Mouse (Mus musculus) embryonic facial prominence, embryonic 13.5 days (tissue): ENCODE results near the gene Taf3. TPM values are rescaled to one million over a fixed set of nuclear protein-coding genes. Genes with fewer than 3 reads are reported as not detected.
A peak's percentile ranks its signal among the peaks of the same experiment; 100 is the strongest.

Experiments
- ATAC-seq: fragments of 200-750 bp; cut with Nextera tagmentation; 2 replicates; pipeline ENCODE4 v1.8.0; 2017; ENCODE audit warnings: low read depth; ENCODE audit not compliant: insufficient number of reproducible peaks, insufficient read depth, low FRiP score, low TSS enrichment
- H3K27ac ChIP-seq: fragments of 300-500 bp; sonication (generic); 2 replicates; pipeline ENCODE4 v1.5.1; 2015; ENCODE audit warnings: moderate library complexity, mild to moderate bottlenecking, inconsistent platforms
- H3K27me3 ChIP-seq: fragments of 300-500 bp; sonication (generic); 2 replicates; pipeline ENCODE4 v1.6.1; 2015; ENCODE audit warnings: mild to moderate bottlenecking, inconsistent platforms
- H3K36me3 ChIP-seq: fragments of 300-500 bp; sonication (generic); 2 replicates; pipeline ENCODE4 v1.6.1; 2015; ENCODE audit warnings: mild to moderate bottlenecking, inconsistent platforms
- H3K4me1 ChIP-seq: fragments of 300-500 bp; sonication (generic); 2 replicates; pipeline ENCODE4 v1.6.1; 2015; ENCODE audit warnings: inconsistent platforms
- H3K4me2 ChIP-seq: fragments of 300-500 bp; sonication (generic); 2 replicates; pipeline ENCODE4 v1.6.1; 2015; ENCODE audit warnings: moderate library complexity, mild to moderate bottlenecking, inconsistent platforms
- H3K4me3 ChIP-seq: fragments of 300-500 bp; sonication (generic); 2 replicates; pipeline ENCODE4 v1.5.1; 2015; ENCODE audit warnings: mild to moderate bottlenecking, inconsistent platforms
- H3K9ac ChIP-seq: fragments of 300-500 bp; sonication (generic); 2 replicates; pipeline ENCODE4 v1.6.1; 2015; ENCODE audit warnings: mild to moderate bottlenecking, inconsistent platforms
- H3K9me3 ChIP-seq: fragments of 300-500 bp; sonication (generic); 2 replicates; pipeline ENCODE4 v1.6.1; 2016; ENCODE audit warnings: inconsistent platforms
- WGBS: fragments of 180-500 bp; shearing (Covaris S2); methylation state at CpG from one replicate; pipeline ENCODE4 v1.1.7; 2015; ENCODE audit warnings: mixed read lengths; 5-methylcytosine and 5-hydroxymethylcytosine counted together
- polyA plus RNA-seq: library from polyadenylated mRNA; unstranded; fragments of >200 nt; fragmentation: Nextera tagmentation; extraction: Ambion mirVana; gene quantifications from 2 replicates; pipeline ENCODE4 v1.2.1, GENCODE M21; 2015

Taf3 gene
- polyA plus RNA-seq, 1 experiment from 2014 or later: 16.3 TPM

- Histone ChIP-seq H3K9ac (no peak overlapping the region), H3K4me3 (no peak overlapping the region), H3K4me2 (no peak overlapping the region), H3K36me3 (no peaks in the 10 kb centered on the region), H3K27ac (no peak overlapping the region), H3K4me1 (peaks cover 8% of the 10 kb centered on the region; the same call in 1 of the 2 replicates), H3K27me3 (peaks cover 80% of the 10 kb centered on the region), H3K9me3 (no peaks in the 10 kb centered on the region)
- 8% methylated on average over 8 of the region's 8 CpGs for WGBS
- ATAC-seq: no peak
Observed at GRCm38 (mm10) chr2:9897846-9898245, 150.6 kb downstream of the Taf3 start.

GRCm38 (mm10) chr2:9896097-9896770 is 152.2 kb downstream of the Taf3 start:
- Histone ChIP-seq H3K27ac (no peak overlapping the region), H3K4me1 (peaks cover 8% of the 10 kb centered on the region; the same call in 1 of the 2 replicates), H3K27me3 (peaks cover 88% of the 10 kb centered on the region), H3K36me3 (no peaks in the 10 kb centered on the region), H3K9me3 (no peaks in the 10 kb centered on the region), H3K4me3 (peak overlapping the region; percentile 21), H3K9ac (no peak overlapping the region), H3K4me2 (peak overlapping the region; percentile 52)
- no peak for ATAC-seq
- WGBS: under 1% methylated on average over 22 of the region's 22 CpGs

- H3K4me2 ChIP-seq: peak overlapping the region; percentile 52; the same call in 1 of the 2 replicates
- peaks cover 96% of the 10 kb centered on the region for H3K27me3 ChIP-seq
- peak; percentile 57; the same call in 1 of the 2 replicates for ATAC-seq
- H3K36me3 ChIP-seq: no peaks in the 10 kb centered on the region
- no peak overlapping the region for H3K9ac ChIP-seq
- H3K9me3 ChIP-seq: no peaks in the 10 kb centered on the region
- 2% methylated on average over 19 of the region's 19 CpGs for WGBS
- no peak overlapping the region for H3K27ac ChIP-seq
- peaks cover 8% of the 10 kb centered on the region for H3K4me1 ChIP-seq
- no peak overlapping the region for H3K4me3 ChIP-seq
Observed at GRCm38 (mm10) chr2:9894836-9895593, 153.4 kb downstream of the Taf3 start.

GRCm38 (mm10) chr2:9893272-9893953 is 155.0 kb downstream of the Taf3 start:
- peaks cover 17% of the 10 kb centered on the region for H3K4me1 ChIP-seq
- no peak overlapping the region for H3K4me2 ChIP-seq
- WGBS: 2% methylated on average over 6 of the region's 6 CpGs
- no peak for ATAC-seq
- H3K27ac ChIP-seq: no peak overlapping the region
- H3K27me3 ChIP-seq: peaks cover 96% of the 10 kb centered on the region
- H3K4me3 ChIP-seq: no peak overlapping the region
- H3K9ac ChIP-seq: no peak overlapping the region
- no peaks in the 10 kb centered on the region for H3K36me3 ChIP-seq
- H3K9me3 ChIP-seq: no peaks in the 10 kb centered on the region

- H3K36me3 ChIP-seq: no peaks in the 10 kb centered on the region
- H3K9me3 ChIP-seq: no peaks in the 10 kb centered on the region
- no peak overlapping the region for H3K4me2 ChIP-seq
- WGBS: 5% methylated on average over 7 of the region's 7 CpGs
- no peak overlapping the region for H3K27ac ChIP-seq
- peaks cover 96% of the 10 kb centered on the region for H3K27me3 ChIP-seq
- H3K9ac ChIP-seq: no peak overlapping the region
- no peak overlapping the region for H3K4me3 ChIP-seq
- peaks cover 17% of the 10 kb centered on the region for H3K4me1 ChIP-seq
- ATAC-seq: no peak
Observed at GRCm38 (mm10) chr2:9892541-9892940, 155.9 kb downstream of the Taf3 start.

GRCm38 (mm10) chr2:9890906-9891305 is 157.5 kb downstream of the Taf3 start:
- peaks cover 96% of the 10 kb centered on the region for H3K27me3 ChIP-seq
- WGBS: 5% methylated on average over 5 of the region's 5 CpGs
- ATAC-seq: no peak

GRCm38 (mm10) chr2:9890251-9890650 is 158.1 kb downstream of the Taf3 start:
- H3K27ac ChIP-seq: no peak overlapping the region
- H3K4me2 ChIP-seq: peak overlapping the region; percentile 53; the same call in 1 of the 2 replicates
- H3K9me3 ChIP-seq: no peaks in the 10 kb centered on the region
- H3K27me3 ChIP-seq: peaks cover 96% of the 10 kb centered on the region
- H3K4me1 ChIP-seq: peaks cover 9% of the 10 kb centered on the region
- peak overlapping the region; percentile 35; the same call in 1 of the 2 replicates for H3K4me3 ChIP-seq
- ATAC-seq: no peak
- H3K36me3 ChIP-seq: no peaks in the 10 kb centered on the region
- WGBS: 7% methylated on average over 8 of the region's 8 CpGs
- no peak overlapping the region for H3K9ac ChIP-seq

More at GRCm38 (mm10) chr2:9890906-9891305, 157.5 kb downstream of the Taf3 start:
- H3K9ac ChIP-seq: no peak overlapping the region
- H3K27ac ChIP-seq: no peak overlapping the region
- no peaks in the 10 kb centered on the region for H3K36me3 ChIP-seq
- no peak overlapping the region for H3K4me2 ChIP-seq
- H3K4me3 ChIP-seq: no peak overlapping the region
- no peaks in the 10 kb centered on the region for H3K9me3 ChIP-seq
- H3K4me1 ChIP-seq: peaks cover 11% of the 10 kb centered on the region

GRCm38 (mm10) chr2:9889651-9890183 is 158.7 kb downstream of the Taf3 start, which contains the start of gene Gata3:
Gene Gata3, minus strand, starts transcription at chr2:9890034.
- Histone ChIP-seq H3K4me2 (peak within 1 kb of the TSS; percentile 53), H3K27me3 (peaks cover 96% of the 10 kb centered on the region), H3K4me1 (peaks cover 9% of the 10 kb centered on the region), H3K9me3 (no peaks in the 10 kb centered on the region), H3K36me3 (no peaks in the 10 kb centered on the region), H3K4me3 (peak within 1 kb of the TSS; percentile 35), H3K27ac (no peak within 1 kb of the TSS), H3K9ac (no peak within 1 kb of the TSS)
- under 1% methylated on average over 23 of the region's 23 CpGs for WGBS
- no peak for ATAC-seq

GRCm38 (mm10) chr2:9888913-9889650 is 159.3 kb downstream of the Taf3 start, which contains the start of gene 9230102O04Rik:
Gene 9230102O04Rik, minus strand, starts transcription at chr2:9889540.
- Histone ChIP-seq H3K27me3 (peaks cover 96% of the 10 kb centered on the region), H3K4me1 (peaks cover 9% of the 10 kb centered on the region), H3K4me2 (peak within 1 kb of the TSS; percentile 53), H3K9me3 (no peaks in the 10 kb centered on the region), H3K4me3 (peak within 1 kb of the TSS; percentile 35), H3K36me3 (no peaks in the 10 kb centered on the region), H3K9ac (no peak within 1 kb of the TSS), H3K27ac (no peak within 1 kb of the TSS)
- WGBS: under 1% methylated on average over 30 of the region's 30 CpGs
- peak; percentile 67 for ATAC-seq

- WGBS: 1% methylated on average over 7 of the region's 7 CpGs
- Histone ChIP-seq H3K27me3 (peaks cover 94% of the 10 kb centered on the region), H3K4me3 (peak overlapping the region; percentile 13; the same call in 1 of the 2 replicates), H3K9me3 (no peaks in the 10 kb centered on the region), H3K27ac (no peak overlapping the region), H3K9ac (no peak overlapping the region), H3K4me2 (peak overlapping the region; percentile 11; the same call in 1 of the 2 replicates), H3K4me1 (peaks cover 17% of the 10 kb centered on the region), H3K36me3 (no peaks in the 10 kb centered on the region)
- ATAC-seq: no peak
Observed at GRCm38 (mm10) chr2:9887636-9888035, 160.8 kb downstream of the Taf3 start.
